Mouse (Mus musculus) kidney, embryonic 15.5 days (tissue): ENCODE measurements at regions not wholly inside any gene's neighbourhood (a gene's known extent, or its start where the extent isn't known, plus 50 kb on each side); places are given as distances from the start of the nearest gene placed in this dataset.

Source experiments
- ATAC-seq: fragments of 200-750 bp; cut with Nextera tagmentation; replicated peaks from 2 replicates; pipeline ENCODE4 v1.8.0; 2017; ENCODE audit warnings: moderate TSS enrichment; ENCODE audit not compliant: low FRiP score
- H3K27ac ChIP-seq: fragments of 300-500 bp; sonication (generic); 2 replicates; pipeline ENCODE4 v1.5.1; 2015; ENCODE audit warnings: mild to moderate bottlenecking, inconsistent platforms
- H3K27me3 ChIP-seq: fragments of 300-500 bp; sonication (generic); 2 replicates; pipeline ENCODE4 v1.6.1; 2015; ENCODE audit warnings: inconsistent platforms
- H3K36me3 ChIP-seq: fragments of 300-500 bp; sonication (generic); 2 replicates; pipeline ENCODE4 v1.6.1; 2015; ENCODE audit warnings: inconsistent platforms
- H3K4me1 ChIP-seq: fragments of 300-500 bp; sonication (generic); 2 replicates; pipeline ENCODE4 v1.6.1; 2015; ENCODE audit warnings: inconsistent platforms
- H3K4me2 ChIP-seq: fragments of 300-500 bp; sonication (generic); 2 replicates; pipeline ENCODE4 v1.6.1; 2015; ENCODE audit warnings: moderate library complexity, mild to moderate bottlenecking, inconsistent platforms
- H3K4me3 ChIP-seq: fragments of 300-500 bp; sonication (generic); replicated peaks from 2 replicates; pipeline ENCODE4 v1.5.1; 2015; ENCODE audit warnings: mild to moderate bottlenecking, inconsistent platforms
- H3K9ac ChIP-seq: fragments of 300-500 bp; sonication (generic); 2 replicates; pipeline ENCODE4 v1.6.1; 2015; ENCODE audit warnings: mild to moderate bottlenecking, inconsistent platforms
- H3K9me3 ChIP-seq: fragments of 300-500 bp; sonication (generic); replicated peaks from 2 replicates; pipeline ENCODE4 v1.6.1; 2016; ENCODE audit warnings: inconsistent platforms
- WGBS: fragments of 180-500 bp; shearing (Covaris S2); methylation state at CpG from one replicate; pipeline ENCODE4 v1.1.7; 2015; ENCODE audit warnings: mixed read lengths; 5-methylcytosine and 5-hydroxymethylcytosine counted together

DNA sequence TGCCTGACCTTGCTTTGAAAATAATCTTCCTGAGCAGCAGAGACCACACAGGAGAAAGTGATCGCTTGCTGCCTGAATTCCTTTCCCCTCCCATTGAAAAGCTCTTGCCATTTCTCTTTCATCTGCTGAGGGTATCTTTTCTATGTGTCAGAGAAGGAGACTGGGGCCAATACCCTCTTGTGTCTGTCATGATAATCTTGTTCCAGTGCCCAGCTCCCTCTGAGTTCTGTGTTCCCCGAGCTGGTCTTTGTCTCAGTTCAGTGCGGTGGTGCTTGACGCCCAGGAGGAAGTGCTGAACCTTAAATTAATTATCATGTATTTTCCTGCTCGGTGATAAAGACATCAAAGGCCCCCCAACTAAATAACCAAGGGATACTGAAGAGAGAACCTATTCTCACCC, 475.4 kb downstream of the Fgf9 start:
- Histone ChIP-seq H3K4me1 (0 out of 2 replicates have a peak, but pooled peaks cover 8% of the 10 kb centered on the region), H3K36me3 (no peaks in the 10 kb centered on the region), H3K27me3 (no peaks in the 10 kb centered on the region), H3K4me2 (no peak overlapping the region), H3K4me3 (no peak overlapping the region), H3K9me3 (no peaks in the 10 kb centered on the region), H3K9ac (no peak overlapping the region), H3K27ac (no peak overlapping the region)
- WGBS: 10% methylated on average over 5 of the region's 5 CpGs
- 0 out of 2 replicates have a peak, but pooled peaks have one; percentile 36 for ATAC-seq

- Histone ChIP-seq H3K27me3 (no peaks in the 10 kb centered on the region), H3K27ac (no peak overlapping the region), H3K4me2 (no peak overlapping the region), H3K4me1 (0 out of 2 replicates have a peak, but pooled peaks cover 8% of the 10 kb centered on the region), H3K36me3 (no peaks in the 10 kb centered on the region), H3K9ac (no peak overlapping the region), H3K9me3 (no peaks in the 10 kb centered on the region), H3K4me3 (no peak overlapping the region)
- no peak for ATAC-seq
- 84% methylated on average over 10 of the region's 10 CpGs for WGBS
Observed at GRCm38 (mm10) chr14:58543140-58543767, 472.9 kb downstream of the Fgf9 start.

DNA sequence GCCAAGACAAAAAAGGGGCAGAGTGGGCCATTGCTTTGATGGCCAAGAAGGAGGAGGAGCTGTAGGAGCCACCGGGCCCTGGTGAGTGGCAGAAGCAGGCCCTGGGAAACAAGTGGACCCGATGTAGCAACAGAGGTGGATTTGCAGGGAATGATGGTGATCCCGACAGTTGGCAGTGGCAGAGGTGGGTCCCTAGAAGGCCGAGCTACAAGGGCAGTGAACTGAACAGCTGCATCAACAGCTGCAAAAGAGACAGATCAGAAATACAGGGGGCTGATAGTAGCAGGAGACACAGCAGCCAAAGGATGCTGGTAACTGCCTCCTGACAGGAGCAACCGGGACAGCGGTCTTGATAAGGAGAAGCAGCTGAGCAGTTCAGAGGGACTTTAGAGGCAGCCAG, 467.8 kb downstream of the Fgf9 start:
- no peak overlapping the region for H3K4me2 ChIP-seq
- no peaks in the 10 kb centered on the region for H3K9me3 ChIP-seq
- no peak overlapping the region for H3K4me3 ChIP-seq
- H3K9ac ChIP-seq: no peak overlapping the region
- H3K36me3 ChIP-seq: no peaks in the 10 kb centered on the region
- H3K27ac ChIP-seq: no peak overlapping the region
- H3K4me1 ChIP-seq: no peaks in the 10 kb centered on the region
- no peak for ATAC-seq
- H3K27me3 ChIP-seq: no peaks in the 10 kb centered on the region
- 72% methylated on average over 6 of the region's 6 CpGs for WGBS

DNA sequence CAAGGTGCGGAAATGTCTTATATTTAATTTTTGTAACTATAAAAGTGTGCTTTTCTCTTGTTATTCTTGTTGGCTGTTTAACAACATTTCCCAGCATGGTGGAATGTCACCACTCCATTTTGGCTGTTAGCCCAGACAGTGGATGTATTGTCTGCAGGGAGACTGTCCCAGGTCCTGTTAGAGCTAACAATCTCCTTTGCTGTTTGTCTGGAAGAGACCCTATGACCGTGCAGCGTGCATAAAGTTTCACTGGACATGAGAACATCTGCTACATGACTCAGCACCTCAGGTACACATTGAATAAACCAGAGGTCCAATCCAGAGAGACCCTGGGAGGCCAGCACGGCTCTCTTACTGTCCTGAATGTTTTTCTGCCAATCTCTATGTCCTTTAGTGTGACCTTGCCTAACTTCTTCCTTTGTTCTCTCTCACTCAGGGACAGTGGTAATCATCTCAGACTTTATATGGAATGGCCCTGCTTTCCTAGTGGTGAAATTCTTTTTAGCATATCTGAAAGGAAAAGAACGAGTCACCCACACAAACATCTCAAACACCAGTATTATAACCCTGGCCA, 450.7 kb downstream of the Fgf9 start:
- H3K4me3 ChIP-seq: no peak overlapping the region
- H3K9ac ChIP-seq: no peak overlapping the region
- no peak for ATAC-seq
- no peak overlapping the region for H3K27ac ChIP-seq
- no peak overlapping the region for H3K4me2 ChIP-seq
- peaks cover 6% of the 10 kb centered on the region; the same call in 1 of the 2 replicates for H3K4me1 ChIP-seq
- no peaks in the 10 kb centered on the region for H3K36me3 ChIP-seq
- H3K27me3 ChIP-seq: peaks cover 6% of the 10 kb centered on the region
- 48% methylated on average over 5 of the region's 5 CpGs for WGBS
- H3K9me3 ChIP-seq: no peaks in the 10 kb centered on the region

DNA sequence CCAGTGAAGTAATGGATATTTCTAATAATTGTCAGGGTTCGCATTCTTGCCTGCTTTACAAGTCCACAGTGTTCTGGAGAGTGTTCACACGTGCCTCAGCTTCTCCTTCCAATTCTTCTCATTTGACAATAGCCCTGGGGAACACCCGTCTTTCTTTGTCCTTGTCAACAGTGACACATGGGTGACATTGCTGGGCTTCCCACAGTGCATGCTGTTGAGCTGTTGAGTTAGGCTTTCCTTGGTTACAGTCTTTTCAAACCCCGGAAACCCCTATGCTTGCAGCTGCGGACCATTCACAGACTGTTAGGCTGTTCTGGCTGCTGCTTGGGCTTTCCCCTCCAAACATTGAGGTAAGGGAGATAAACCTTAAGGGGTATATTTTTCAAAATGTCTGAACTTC, 450.0 kb downstream of the Fgf9 start:
- H3K27me3 ChIP-seq: peaks cover 6% of the 10 kb centered on the region
- no peak overlapping the region for H3K4me2 ChIP-seq
- H3K4me1 ChIP-seq: peaks cover 6% of the 10 kb centered on the region; the same call in 1 of the 2 replicates
- H3K4me3 ChIP-seq: no peak overlapping the region
- WGBS: 77% methylated on average over 5 of the region's 5 CpGs
- H3K9me3 ChIP-seq: no peaks in the 10 kb centered on the region
- H3K27ac ChIP-seq: no peak overlapping the region
- H3K9ac ChIP-seq: no peak overlapping the region
- no peaks in the 10 kb centered on the region for H3K36me3 ChIP-seq
- no peak for ATAC-seq

DNA sequence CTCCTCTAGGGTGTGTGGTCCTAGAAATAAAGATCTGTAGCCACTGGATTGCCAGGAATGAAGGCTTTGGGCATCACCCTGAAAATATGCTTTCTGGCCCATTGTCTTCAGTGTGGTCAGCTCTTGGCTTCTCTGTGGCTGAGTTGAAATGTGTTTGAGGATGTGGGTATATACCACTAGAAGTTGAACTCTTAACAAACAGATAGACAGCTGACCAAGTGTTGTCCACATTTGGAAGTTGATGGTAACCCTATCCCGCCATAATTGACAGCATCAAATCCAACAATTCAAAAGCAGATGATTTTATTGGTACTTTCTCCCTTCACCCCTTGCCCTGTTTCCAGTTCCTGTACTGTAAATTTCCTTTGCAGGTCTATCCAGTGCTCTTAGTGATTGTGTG, 448.7 kb downstream of the Fgf9 start:
- no peaks in the 10 kb centered on the region for H3K36me3 ChIP-seq
- H3K27me3 ChIP-seq: peaks cover 6% of the 10 kb centered on the region
- WGBS: 78% methylated on average over 1 of the region's 1 CpGs
- peaks cover 6% of the 10 kb centered on the region; the same call in 1 of the 2 replicates for H3K4me1 ChIP-seq
- H3K9me3 ChIP-seq: no peaks in the 10 kb centered on the region
- no peak overlapping the region for H3K9ac ChIP-seq
- no peak overlapping the region for H3K27ac ChIP-seq
- H3K4me3 ChIP-seq: no peak overlapping the region
- no peak for ATAC-seq
- no peak overlapping the region for H3K4me2 ChIP-seq

- H3K27ac ChIP-seq: no peak overlapping the region
- H3K9me3 ChIP-seq: no peaks in the 10 kb centered on the region
- H3K36me3 ChIP-seq: no peaks in the 10 kb centered on the region
- 20% methylated on average over 4 of the region's 4 CpGs for WGBS
- no peak overlapping the region for H3K4me2 ChIP-seq
- H3K4me3 ChIP-seq: no peak overlapping the region
- no peak overlapping the region for H3K9ac ChIP-seq
- ATAC-seq: peak; percentile 89
- H3K27me3 ChIP-seq: peaks cover 6% of the 10 kb centered on the region
- peaks cover 8% of the 10 kb centered on the region; the same call in 1 of the 2 replicates for H3K4me1 ChIP-seq
Observed at GRCm38 (mm10) chr14:58516543-58516942, 446.2 kb downstream of the Fgf9 start.

GRCm38 (mm10) chr14:58512177-58512576, 441.8 kb downstream of the Fgf9 start:
- no peak overlapping the region for H3K27ac ChIP-seq
- no peak for ATAC-seq

DNA sequence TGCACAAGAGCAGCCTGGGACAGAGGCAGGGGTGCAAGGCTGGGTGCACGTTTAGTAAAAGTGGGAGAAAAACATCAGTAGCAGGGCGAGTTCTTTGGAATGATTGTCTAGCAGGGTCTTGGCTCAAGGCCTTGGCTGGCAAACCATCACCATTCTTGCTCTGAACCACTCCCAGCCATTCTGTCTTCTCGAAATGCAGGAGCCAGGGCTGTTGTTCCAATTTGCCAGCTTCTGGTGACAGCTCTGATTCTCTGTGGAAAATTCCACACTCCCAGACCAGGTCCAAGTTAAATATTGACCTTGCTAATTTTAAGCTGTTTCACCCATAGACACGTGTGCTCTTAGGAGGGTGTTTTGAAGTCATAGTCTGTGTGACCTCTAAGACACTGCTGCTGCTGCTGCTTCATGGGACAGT, 441.2 kb downstream of the Fgf9 start:
- no peaks in the 10 kb centered on the region for H3K27me3 ChIP-seq
- no peaks in the 10 kb centered on the region for H3K36me3 ChIP-seq
- WGBS: 51% methylated on average over 4 of the region's 4 CpGs
- peaks cover 15% of the 10 kb centered on the region for H3K4me1 ChIP-seq
- no peaks in the 10 kb centered on the region for H3K9me3 ChIP-seq
- ATAC-seq: 0 out of 2 replicates have a peak, but pooled peaks have one; percentile 37
- no peak overlapping the region for H3K4me3 ChIP-seq
- no peak overlapping the region for H3K4me2 ChIP-seq
- no peak overlapping the region; the same call in 1 of the 2 replicates for H3K27ac ChIP-seq
- no peak overlapping the region for H3K9ac ChIP-seq

More at GRCm38 (mm10) chr14:58512177-58512576, 441.8 kb downstream of the Fgf9 start:
- Histone ChIP-seq H3K4me2 (no peak overlapping the region), H3K36me3 (no peaks in the 10 kb centered on the region), H3K9me3 (no peaks in the 10 kb centered on the region), H3K9ac (no peak overlapping the region), H3K4me1 (peaks cover 18% of the 10 kb centered on the region), H3K27me3 (no peaks in the 10 kb centered on the region), H3K4me3 (no peak overlapping the region)
- WGBS: 87% methylated on average over 6 of the region's 6 CpGs

- 86% methylated on average over 4 of the region's 4 CpGs for WGBS
- Histone ChIP-seq H3K36me3 (no peaks in the 10 kb centered on the region), H3K4me1 (peaks cover 15% of the 10 kb centered on the region), H3K4me3 (no peak overlapping the region), H3K27me3 (no peaks in the 10 kb centered on the region), H3K9ac (no peak overlapping the region), H3K27ac (no peak overlapping the region), H3K4me2 (no peak overlapping the region), H3K9me3 (no peaks in the 10 kb centered on the region)
- no peak for ATAC-seq
Observed at GRCm38 (mm10) chr14:58510790-58511189, 440.4 kb downstream of the Fgf9 start.

- 41% methylated on average over 4 of the region's 4 CpGs for WGBS
- no peaks in the 10 kb centered on the region for H3K36me3 ChIP-seq
- H3K27me3 ChIP-seq: no peaks in the 10 kb centered on the region
- no peak overlapping the region for H3K27ac ChIP-seq
- ATAC-seq: no peak
- no peak overlapping the region for H3K4me3 ChIP-seq
- H3K9me3 ChIP-seq: no peaks in the 10 kb centered on the region
- H3K9ac ChIP-seq: no peak overlapping the region
- no peak overlapping the region for H3K4me2 ChIP-seq
- peaks cover 15% of the 10 kb centered on the region for H3K4me1 ChIP-seq
Observed at GRCm38 (mm10) chr14:58509106-58509505, 438.8 kb downstream of the Fgf9 start.

- Histone ChIP-seq H3K27ac (no peak overlapping the region), H3K4me3 (no peak overlapping the region), H3K27me3 (no peaks in the 10 kb centered on the region), H3K4me1 (peaks cover 13% of the 10 kb centered on the region), H3K9me3 (no peaks in the 10 kb centered on the region), H3K36me3 (no peaks in the 10 kb centered on the region), H3K9ac (no peak overlapping the region), H3K4me2 (no peak overlapping the region)
- 71% methylated on average over 3 of the region's 3 CpGs for WGBS
- ATAC-seq: no peak
Observed at GRCm38 (mm10) chr14:58506490-58506889, 436.1 kb downstream of the Fgf9 start.
